Mouse (Mus musculus) gastrocnemius, postnatal 36 days (tissue): ENCODE results near the gene Sema5b. TPM values are rescaled to one million over a fixed set of nuclear protein-coding genes. Genes with fewer than 3 reads are reported as not detected.
"Not testable (repeated sequence)": the region's sequence is repeated elsewhere in the genome, so short reads cannot be mapped to it uniquely, and the experiment has no call there.

Source experiments
- DNase-seq, 2 experiments: peaks; one replicate each; pipeline ENCODE4 v3.0.0; 2022
- intact Hi-C: fragments of 180-260 bp; cut with DNase I; formaldehyde crosslinking; loops from one replicate; pipeline ENCODE4 v1.15.1; 2025
- total RNA-seq, 2 experiments: library from RNA; stranded (reverse); gene quantifications; 2 replicates each; pipeline ENCODE4 v1.2.3; 2021

Sema5b gene
- total RNA-seq, 2 experiments from 2014 or later = 0.44 to 0.56 TPM

DNA sequence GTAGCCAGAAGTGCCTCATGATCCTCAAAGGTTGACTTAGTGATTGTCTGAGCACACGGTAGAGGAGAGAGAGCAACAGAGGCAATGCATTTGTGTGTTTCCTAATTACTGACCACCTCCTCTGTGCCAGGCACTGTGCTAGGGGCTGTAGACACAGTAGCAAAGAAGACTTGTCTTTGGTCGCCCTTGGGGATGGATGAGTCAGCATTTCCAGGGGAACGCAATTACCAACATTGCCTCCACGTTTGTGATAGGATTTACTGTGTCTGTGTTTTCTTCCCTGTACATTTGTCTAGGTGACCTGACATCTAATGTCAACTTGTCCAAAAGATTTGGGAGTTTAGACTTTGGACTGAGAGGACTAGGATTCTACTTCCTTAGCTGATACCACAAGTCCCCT is 4.8 kb downstream of the Sema5b start:
- intact Hi-C loops = no loop called here
- DNase-seq = no peak

DNA sequence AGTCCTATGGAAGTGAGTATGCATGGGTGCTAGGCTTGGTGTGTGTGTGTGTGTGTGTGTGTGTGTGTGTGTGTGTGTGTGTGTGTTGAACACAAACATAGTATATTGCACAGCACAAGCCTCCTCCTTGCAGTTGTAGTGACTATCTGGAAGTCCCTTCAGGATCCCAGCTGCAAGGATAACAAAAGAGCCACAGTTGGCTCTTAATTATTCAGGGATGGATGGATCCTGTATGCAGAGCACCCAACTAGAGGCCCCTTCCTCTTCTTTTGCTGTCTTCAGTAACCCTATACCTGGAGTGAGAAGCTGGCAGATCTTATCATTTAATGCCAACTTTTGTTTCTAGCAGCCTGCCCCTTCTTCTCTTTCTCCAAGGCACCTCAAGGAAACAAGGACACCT is 7.0 kb downstream of the Sema5b start:
- no peak for DNase-seq
- intact Hi-C loops = no loop called here

DNA sequence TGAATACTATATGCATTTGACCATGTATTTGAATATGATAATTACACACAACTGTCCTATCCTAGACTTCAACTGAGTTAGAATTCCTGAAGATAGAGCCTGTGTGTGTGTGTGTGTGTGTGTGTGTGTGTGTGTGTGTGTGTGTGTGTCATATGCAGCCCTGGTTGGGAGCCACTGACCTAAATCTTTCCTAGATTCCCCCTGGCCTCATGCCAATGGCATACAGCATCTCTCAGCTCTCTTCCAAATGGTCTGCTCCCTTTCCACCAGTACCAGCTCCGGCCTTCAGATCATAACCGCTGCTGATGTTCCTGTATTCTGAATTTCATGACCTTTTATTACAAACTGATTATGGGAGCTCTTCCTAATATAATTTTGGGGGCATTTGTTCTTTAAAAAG is 8.4 kb downstream of the Sema5b start:
- intact Hi-C loops = no loop called here
- no peak for DNase-seq

- intact Hi-C loops = no loop called here
Measured at GRCm38 (mm10) chr16:35555596-35556482, 14.9 kb downstream of the Sema5b start.

DNA sequence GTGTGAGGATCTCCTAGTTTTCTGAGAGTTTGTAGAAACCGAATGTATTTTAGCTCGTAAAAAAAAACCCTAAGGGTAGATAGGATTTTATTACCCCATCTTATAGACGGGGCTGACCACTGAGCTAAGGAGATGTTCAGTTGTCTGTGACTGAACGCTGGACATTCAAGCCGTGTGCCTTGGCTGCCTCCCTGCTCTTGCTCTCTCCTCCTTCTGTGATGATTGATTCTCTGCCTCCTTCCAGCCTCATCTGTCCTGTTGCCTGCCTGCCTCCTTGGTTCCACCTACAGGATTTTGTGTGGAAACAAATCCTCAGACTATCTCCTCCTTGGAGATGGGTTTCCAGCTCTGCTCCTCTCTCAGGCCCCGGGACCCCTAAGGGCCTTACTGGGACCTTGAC is 16.1 kb downstream of the Sema5b start:
- intact Hi-C loops = no loop called here
- no peak for DNase-seq

More at GRCm38 (mm10) chr16:35555596-35556482, 14.9 kb downstream of the Sema5b start:
- DNase-seq = no peak

DNA sequence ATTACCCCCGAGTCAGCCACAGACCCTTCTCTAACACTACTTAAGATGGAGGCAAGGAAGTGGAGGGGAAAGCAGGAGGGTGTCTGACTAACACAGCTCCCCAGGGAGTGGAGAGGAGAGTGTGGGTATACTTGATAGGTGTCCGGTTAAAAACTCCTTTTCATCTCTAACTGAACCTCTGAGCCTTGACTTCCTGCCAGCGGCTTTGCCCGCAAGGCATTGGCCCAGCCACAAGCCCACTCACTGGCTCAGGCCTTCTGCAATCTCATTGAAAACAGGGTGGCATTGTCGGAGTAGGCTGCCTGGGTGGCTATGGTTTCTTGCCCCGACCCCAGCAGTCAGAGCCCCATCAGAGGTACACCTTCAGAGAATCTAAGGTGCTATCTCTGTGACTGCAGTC is 20.6 kb downstream of the Sema5b start:
- intact Hi-C loops = no loop called here
- no peak for DNase-seq

- DNase-seq = no peak
- intact Hi-C loops = no loop called here
Measured at GRCm38 (mm10) chr16:35564246-35564905, 23.4 kb downstream of the Sema5b start.

DNA sequence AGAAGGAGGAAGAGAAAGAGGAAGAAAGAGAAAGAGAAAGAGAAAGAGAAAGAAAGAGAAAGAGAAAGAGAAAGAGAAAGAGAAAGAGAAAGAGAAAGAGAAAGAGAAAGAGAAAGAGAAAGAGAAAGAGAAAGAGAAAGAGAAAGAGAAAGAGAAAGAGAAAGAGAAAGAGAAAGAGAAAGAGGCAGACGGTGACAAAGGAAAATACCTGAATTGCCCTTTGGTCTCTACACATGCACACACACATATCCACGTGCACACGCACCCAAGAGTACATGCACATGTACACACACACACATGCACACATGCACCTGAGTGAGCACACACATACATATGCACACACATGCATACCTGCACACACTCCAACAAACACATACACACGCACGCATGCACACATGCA is 24.7 kb downstream of the Sema5b start:
- DNase-seq, intact Hi-C loops: not testable (repeated sequence)

GRCm38 (mm10) chr16:35568225-35568880 is 27.4 kb downstream of the Sema5b start:
- DNase-seq = no peak
- intact Hi-C loops = no loop called here

DNA sequence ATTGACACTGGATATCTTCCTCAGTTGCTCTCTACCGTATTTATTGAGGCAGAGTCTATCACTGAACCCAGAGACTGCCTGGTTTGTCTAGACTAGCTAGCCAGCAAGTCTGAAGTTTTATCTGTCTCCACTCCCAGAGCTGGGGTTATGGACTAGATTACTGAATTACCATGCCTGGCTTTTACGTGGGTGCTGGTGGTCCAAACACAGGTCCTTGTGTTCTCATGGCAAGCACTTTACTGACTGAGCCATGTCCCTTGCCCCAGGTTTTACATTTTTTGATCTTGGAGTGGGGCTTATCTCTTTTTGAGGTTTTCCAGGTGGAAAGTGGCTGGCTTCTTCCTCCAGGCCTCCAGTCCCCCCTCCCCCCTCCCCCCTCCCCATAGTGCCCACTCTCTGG is 28.4 kb downstream of the Sema5b start:
- intact Hi-C loops = no loop called here
- no peak for DNase-seq

- DNase-seq = no peak
- intact Hi-C loops = no loop called here
Measured at GRCm38 (mm10) chr16:35569758-35570157, 28.8 kb downstream of the Sema5b start.

GRCm38 (mm10) chr16:35570627-35571026 is 29.7 kb downstream of the Sema5b start:
- intact Hi-C loops = no loop called here
- DNase-seq = no peak

DNA sequence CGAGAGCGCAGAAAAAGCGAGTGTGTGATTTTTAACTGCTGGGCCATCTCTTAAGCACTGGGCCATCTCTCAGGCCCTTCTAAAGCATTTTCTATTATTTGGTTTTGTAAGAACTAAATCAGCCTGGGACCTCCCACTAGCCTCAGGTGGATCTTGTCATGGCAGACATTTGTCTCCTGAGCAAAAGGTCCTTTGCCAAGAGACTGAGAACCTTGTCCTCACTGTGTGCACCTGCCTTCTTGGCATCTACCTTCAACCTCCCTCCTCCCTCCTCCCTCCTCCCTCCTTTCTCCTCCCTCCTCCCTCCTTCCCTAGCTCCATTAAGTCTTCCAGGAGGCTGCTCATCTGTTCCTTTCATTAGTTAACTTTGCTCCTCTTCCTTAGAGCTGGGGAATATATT is 32.6 kb downstream of the Sema5b start:
- DNase-seq = no peak
- intact Hi-C loops = no loop called here

DNA sequence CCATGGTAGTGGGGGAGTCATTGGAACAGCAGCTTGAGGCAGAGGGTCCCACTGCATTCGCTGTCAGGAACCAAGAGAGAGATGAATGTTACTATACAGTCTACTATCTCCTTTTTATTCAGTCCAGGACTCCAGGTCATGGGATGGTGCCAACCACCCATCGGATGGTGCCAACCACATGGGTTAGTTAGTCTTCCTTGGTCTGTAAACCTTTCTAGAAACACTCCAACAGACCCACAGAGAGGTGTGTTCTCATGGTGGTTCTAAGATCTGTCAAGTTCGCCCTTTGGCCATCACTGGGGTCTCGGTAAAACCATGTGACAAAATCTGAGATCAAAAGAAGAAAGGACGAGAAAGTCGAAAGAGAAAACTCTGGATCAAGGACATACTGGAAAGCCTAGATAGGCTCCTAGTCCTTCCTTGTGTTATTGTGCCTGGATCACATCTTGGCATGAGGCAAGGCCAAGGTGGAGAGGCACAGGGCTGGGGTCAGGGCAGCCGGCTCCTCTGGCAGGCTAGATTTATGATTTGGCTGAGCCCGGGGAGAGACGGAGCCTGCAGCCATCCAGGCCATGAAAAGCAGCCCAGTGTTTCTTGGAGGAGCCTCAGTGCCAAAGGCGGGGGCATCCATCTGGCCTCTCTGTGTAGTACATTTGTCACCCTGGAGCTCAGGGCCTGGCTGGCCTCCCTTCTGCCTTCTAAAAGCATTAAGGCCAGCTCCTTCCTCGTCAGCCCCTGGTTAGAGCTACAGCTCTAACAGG is 36.4 kb downstream of the Sema5b start:
- peak; percentile 31 to 48 for DNase-seq
- intact Hi-C loops = no loop called here

DNA sequence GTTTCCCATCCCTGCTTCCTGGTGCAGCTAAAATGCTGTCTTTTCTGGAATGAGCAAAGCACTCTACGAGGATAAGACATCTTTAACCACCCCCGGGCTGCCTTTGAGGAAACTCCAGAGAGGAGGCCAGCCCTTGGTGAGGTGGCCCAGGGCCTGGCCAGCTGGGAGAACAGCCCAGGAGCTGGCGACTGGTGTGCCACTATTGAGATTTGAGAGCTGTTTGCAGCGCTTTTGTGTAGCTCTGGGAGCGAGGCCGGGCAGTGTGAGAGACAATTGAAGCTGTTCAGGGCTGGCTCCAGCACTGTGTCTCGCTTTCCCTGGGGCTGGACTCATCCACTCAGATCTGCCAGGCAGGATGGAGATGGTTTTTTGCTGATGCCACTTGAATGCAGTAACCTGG is 40.4 kb downstream of the Sema5b start:
- intact Hi-C loops = no loop called here

DNA sequence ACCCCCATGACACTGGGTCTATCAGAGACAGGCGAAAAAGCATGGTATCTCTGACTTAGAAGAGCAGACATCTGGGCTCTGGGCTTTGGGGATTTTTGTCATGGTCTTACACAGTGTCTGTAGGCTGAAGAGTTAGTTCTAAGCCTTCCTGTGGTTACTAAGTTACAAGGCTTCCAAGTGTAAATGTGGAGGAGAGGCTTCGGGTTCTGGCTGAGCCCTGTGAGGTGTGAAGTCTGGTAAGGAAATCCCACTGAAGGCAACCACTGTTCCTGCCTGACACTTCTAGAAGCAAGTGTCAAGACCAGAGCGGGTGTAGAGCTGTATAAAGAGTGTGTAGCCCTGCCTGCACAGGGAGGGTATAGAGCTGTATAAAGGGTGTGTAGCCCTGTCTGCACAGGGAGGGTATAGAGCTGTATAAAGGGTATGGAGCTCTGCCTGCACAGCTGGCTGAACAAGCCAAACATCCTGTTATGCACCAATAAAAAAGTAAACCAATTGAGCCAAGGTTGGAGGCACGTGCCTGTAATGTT is 42.7 kb downstream of the Sema5b start:
- intact Hi-C loops = no loop called here
- DNase-seq = no peak

More for the DNA sequence above, 40.4 kb downstream of the Sema5b start:
- no peak for DNase-seq

- intact Hi-C loops = no loop called here
- DNase-seq = no peak
Measured at GRCm38 (mm10) chr16:35585126-35585694, 44.3 kb downstream of the Sema5b start.

DNA sequence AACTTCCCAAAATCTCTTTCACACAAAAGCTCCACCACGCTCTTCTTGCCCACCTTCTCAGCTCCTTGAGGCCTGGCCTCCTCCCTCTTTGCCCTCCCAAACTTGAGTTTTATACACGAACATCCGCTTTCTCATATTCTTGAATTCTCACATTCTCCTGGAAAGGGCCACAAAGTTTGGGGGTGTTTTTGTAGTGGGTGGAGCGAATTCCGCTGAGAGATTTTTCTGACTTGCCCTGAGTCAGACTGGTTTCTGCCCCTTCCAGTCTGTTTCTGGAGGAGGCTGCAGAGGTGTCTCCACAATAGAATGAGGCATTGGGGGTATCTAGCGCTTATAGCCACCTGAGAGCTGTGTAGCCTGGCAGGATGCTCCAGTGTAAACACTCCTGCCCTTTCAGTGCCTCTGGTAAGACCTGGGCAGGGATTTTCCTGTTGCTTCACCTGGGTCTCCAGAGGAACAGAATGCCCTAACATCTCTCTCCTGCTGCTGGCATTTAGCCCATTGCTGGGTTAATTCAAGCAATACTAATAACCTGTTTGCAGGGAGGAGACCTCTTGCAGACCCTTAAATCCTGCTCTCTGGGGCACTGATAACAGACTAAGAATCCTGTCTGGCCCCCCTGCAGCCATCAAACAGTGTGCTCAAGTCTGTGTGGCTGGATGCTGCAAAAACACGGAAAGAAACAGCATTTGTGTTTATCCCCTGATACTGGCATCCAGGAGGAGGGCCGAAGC is 46.3 kb downstream of the Sema5b start:
- DNase-seq = no peak
- intact Hi-C loops = no loop called here

GRCm38 (mm10) chr16:35587866-35588465 is 47.0 kb downstream of the Sema5b start:
- no peak for DNase-seq
- intact Hi-C loops = no loop called here
